Mouse (Mus musculus) gastrocnemius, adult 18-20 months (tissue): ENCODE results near the gene Sdhc. TPM values are rescaled to one million over a fixed set of nuclear protein-coding genes. Genes with fewer than 3 reads are reported as not detected.
"Not testable (repeated sequence)": the region's sequence is repeated elsewhere in the genome, so short reads cannot be mapped to it uniquely, and the experiment has no call there.

Source experiments
- DNase-seq: peaks from one replicate; pipeline ENCODE4 v3.0.0; 2021; ENCODE audit warnings: low spot score
- microRNA-seq: library from miRNA; unstranded; fragments of <30 nt; microRNA quantifications from one replicate; pipeline ENCODE4 v1.2.0, GENCODE M21; 2021
- total RNA-seq, 2 experiments: library from RNA; stranded (reverse); gene quantifications; 2 replicates each; pipeline ENCODE4 v1.2.3; 2021

Gene Sdhc
- total RNA-seq, 2 experiments from 2014 or later, result 667 to 772 TPM

DNA sequence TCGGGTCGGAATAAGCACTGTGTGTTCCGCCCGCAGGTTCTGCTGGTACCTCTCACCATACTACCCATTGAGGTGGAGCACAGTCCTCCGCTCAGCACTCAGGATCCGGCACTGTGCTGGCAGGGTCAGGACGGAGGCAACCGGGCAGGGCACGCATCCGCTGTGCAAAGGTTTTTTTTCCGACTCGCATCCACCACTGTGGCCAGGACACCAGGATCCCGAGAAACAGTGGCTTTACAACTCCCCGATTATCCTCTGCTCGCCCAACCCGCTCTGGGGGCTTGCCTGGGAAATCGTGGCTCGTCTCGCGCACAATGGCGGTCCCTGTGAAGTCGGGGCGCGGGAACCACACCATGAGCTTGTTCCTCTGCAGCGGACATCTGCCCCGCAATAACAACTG is 64.7 kb downstream of the Sdhc start:
- DNase-seq, result no peak

DNA sequence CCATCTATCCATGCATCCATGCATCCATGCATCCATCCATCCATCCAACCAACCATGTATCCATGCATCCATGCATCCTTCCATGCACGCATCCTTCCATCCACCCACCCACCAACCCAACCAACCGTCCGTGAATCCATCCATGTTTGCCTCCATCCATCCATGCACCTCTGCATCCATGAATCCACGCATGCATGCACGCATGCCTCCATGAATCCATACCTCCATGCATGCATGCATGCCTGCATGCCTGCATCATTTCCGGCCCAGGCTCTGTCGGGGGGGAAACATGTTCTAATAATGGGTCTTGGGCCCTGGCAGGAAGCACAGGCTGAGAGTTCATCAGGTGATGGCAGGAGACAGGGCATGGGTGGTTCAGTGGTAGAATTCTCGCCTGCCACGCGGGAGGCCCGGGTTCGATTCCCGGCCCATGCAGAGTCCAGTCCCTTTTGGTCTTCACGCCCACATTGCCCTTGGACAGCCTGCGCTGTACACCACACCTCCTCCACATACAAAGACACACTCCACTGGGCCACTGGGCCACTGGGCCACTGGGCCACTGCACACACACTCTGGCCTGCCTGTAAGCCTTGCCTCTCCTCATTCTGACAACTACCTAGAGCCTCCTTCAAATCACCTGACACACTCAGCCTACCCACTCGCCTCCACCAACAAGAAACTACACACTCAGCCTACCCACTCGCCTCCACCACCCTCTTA is 68.7 kb downstream of the Sdhc start:
- DNase-seq, result not testable (repeated sequence)

DNA sequence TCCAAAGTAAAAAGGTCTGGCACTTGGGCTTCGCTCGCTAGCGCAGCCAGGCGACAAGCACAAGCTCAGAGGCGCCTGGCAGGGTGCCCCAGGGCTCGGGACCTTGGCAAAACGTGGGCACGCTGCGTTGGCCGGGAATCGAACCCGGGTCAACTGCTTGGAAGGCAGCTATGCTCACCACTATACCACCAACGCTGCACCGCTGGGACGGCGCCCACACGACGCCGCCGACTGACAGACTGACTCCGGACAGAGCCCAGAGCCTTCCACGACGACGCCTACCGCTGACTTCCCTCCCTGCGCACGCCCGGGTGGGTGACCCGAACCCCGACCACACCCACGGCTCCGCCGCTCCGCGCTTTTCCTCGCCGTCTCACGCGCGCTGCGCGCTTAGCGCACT is 70.6 kb downstream of the Sdhc start:
- not testable (repeated sequence) for DNase-seq

DNA sequence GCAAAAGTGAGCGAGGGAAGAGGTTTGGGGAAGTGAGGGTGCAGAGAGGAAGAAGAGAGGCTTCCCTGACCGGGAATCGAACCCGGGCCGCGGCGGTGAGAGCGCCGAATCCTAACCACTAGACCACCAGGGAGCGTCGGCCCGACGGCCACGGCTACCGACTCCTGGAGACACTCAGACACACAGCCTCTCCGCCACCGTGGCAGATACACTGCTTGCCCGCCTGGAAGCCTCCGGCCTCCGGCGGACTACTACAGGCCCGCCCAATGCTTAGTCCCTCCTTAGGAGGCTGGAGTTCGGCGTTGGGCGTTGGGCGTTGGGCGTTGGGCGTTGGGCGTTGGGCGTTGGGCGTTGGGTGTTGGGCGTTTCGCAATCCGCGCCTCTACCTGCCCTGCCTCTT is 71.1 kb downstream of the Sdhc start:
- not testable (repeated sequence) for DNase-seq

DNA sequence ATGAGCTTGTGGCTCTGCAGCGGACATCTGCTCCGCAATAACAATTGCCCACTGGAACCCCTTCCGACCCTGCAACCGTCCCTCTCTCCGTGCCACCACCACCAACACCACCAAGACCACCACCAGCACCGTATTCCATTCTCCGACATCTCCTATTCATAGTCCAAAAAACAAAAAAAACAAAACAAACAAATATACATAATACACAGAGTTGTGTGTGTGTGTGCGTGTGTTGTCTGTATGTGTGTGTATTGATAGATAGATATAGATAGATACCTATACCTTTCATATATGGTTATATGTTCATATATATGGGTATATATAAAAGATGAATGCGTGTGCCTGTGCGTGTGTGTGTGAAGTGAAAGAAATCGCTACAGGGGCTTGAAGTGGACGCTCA is 72.0 kb downstream of the Sdhc start:
- not testable (repeated sequence) for DNase-seq

DNA sequence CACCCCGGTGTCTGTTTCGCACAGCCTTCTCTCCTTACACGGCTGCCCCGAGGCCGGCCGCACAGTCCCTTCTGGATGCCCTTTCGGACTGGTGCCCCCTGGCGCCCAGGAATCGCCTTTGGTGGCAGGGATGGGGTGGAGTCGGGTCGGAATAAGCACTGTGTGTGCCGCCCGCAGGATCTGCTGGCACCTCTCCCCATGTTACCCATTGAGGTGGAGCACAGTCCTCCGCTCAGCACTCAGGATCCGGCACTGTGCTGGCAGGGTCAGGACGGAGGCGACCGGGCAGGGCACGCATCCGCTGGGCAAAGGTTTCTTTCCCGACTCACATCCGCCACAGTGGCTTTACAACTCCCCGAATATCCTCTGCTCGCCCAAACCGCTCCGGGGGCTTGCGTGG is 72.4 kb downstream of the Sdhc start:
- not testable (repeated sequence) for DNase-seq

DNA sequence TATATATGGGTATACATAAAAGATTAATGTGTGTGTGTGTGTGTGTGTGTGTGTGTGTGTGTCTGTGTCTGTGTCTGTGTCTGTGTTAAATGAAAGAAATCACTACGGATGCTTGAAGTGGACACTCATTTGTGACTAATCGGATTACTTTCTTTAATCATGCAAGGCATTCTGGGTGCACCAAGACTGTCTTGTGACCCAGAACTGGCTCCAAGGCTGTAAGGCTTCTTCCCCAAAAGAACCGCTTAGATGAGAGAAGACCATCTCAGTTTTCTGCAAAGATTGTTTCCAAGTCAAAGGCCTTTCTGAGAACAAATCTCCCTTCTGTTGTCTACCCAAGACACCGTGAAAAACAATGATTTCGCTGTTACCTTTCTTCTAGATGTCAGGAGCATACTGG is 73.2 kb downstream of the Sdhc start:
- not testable (repeated sequence) for DNase-seq

Small RNA genes within 50 kb of the gene (microRNA-seq; reads per million reads assigned to microRNA genes)
- not detected for gene Gm27844

Other genes with a start within 250 kb of the Sdhc start
- gene Fcrlb, start 237.7 kb downstream of the Sdhc start, total RNA-seq, result not detected
- not detected for gene Fcrla, start 223.0 kb downstream of the Sdhc start, total RNA-seq
- gene Fcgr2b, start 174.1 kb downstream of the Sdhc start, total RNA-seq, result 1 to 10 TPM; 2.3 to 2.4 TPM
- gene Fcgr4, start 131.7 kb downstream of the Sdhc start, total RNA-seq, result not detected
- 1 to 10 TPM; 1.8 to 4.4 TPM for gene Fcgr3, start 85.7 kb downstream of the Sdhc start, total RNA-seq
- 1 to 10 TPM; 1.2 to 2.0 TPM for gene Cfap126, start 36.7 kb downstream of the Sdhc start, total RNA-seq
- 10 to 100 TPM; 28.7 to 29.5 TPM for gene Mpz, start 108 bp upstream of the Sdhc start, total RNA-seq
- gene Pcp4l1, start 45.7 kb upstream of the Sdhc start, total RNA-seq, result 100 to 1,000 TPM in 1 of 2 experiments, 10 to 100 TPM in 1; 36.1 to 133 TPM
- gene Nr1i3, start 63.4 kb upstream of the Sdhc start, total RNA-seq, result not detected
- 10 to 100 TPM; 47.6 to 51.7 TPM for gene Tomm40l, start 71.9 kb upstream of the Sdhc start, total RNA-seq
- 1 to 10 TPM in 1 of 2 experiments, not detected in 1; 7.5 TPM for gene Apoa2, start 74.5 kb upstream of the Sdhc start, total RNA-seq
- 1 to 10 TPM; 2.2 to 4.9 TPM for gene Fcer1g, start 83.8 kb upstream of the Sdhc start, total RNA-seq
- under 1 TPM; 0.48 to 0.90 TPM for gene Adamts4, start 99.8 kb upstream of the Sdhc start, total RNA-seq
- gene Ndufs2, start 100.8 kb upstream of the Sdhc start, total RNA-seq, result 100 to 1,000 TPM; 804 to 821 TPM
- 10 to 100 TPM; 12.0 to 13.0 TPM for gene B4galt3, start 119.7 kb upstream of the Sdhc start, total RNA-seq
- 1 to 10 TPM; 7.8 to 7.9 TPM for gene Ppox, start 130.6 kb upstream of the Sdhc start, total RNA-seq
- 10 to 100 TPM; 15.1 to 19.3 TPM for gene Usp21, start 137.4 kb upstream of the Sdhc start, total RNA-seq
- gene Ufc1, start 144.4 kb upstream of the Sdhc start, total RNA-seq, result 10 to 100 TPM; 85.7 to 96.8 TPM
- 10 to 100 TPM; 28.1 to 35.8 TPM for gene Dedd, start 178.5 kb upstream of the Sdhc start, total RNA-seq
- 10 to 100 TPM; 26.0 to 28.9 TPM for gene Nit1, start 195.0 kb upstream of the Sdhc start, total RNA-seq
- gene Pfdn2, start 195.1 kb upstream of the Sdhc start, total RNA-seq, result 100 to 1,000 TPM; 110 to 128 TPM
- not detected for gene Klhdc9, start 210.2 kb upstream of the Sdhc start, total RNA-seq
- not detected for gene Nectin4, start 219.5 kb upstream of the Sdhc start, total RNA-seq
- under 1 TPM; 0.53 to 0.90 TPM for gene Arhgap30, start 238.4 kb upstream of the Sdhc start, total RNA-seq